Mouse (Mus musculus): Measurements from ENCODE around the gene Eipr1.

- TF ChIP-seq POLR2A (IDR thresholded peaks at IDR 0.05; ENCODE audit: low read depth, low read length), result no peak
- no peak for TF ChIP-seq CTCF (IDR thresholded peaks at IDR 0.05; ENCODE audit: extremely low read depth, insufficient read length, insufficient replicate concordance, low read depth, low read length)
These were observed 111.7 kb downstream of the Eipr1 start for GRCm38 (mm10) chr12:28863260-28863659.

Data from small intestine, adult 2 months (tissue).